In the genomic region with DNA sequence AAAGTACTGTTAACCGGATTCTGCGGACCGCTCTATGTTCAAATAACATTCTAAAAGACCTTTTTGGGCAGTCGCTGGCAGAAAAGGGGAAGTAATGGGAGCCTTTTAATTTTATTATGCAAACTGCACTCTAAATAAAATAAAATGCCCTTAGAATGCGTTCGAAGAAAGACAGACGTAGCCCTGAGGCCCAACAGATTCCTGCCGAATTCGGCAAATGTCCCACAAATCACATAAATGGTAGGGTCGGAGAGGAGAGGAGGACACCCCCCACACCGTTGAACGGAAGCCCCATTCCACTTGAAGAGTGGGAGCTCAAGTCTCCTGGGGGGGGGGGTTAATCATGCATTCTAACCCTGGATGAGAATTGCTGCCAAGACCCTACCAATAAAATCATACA, we compare ENCODE assay signal across 10 mouse cellular contexts. TPM values are rescaled to one million over a fixed set of nuclear protein-coding genes. Genes with fewer than 3 reads are reported as not detected.
A peak's percentile ranks its signal among the peaks of the same experiment; 100 is the strongest.
DNase-seq lines count a peak whose midpoint lies in the region; ATAC-seq and TF ChIP-seq lines count a peak whose summit lies in the region.
"Had no signal": no experiment of that assay in that cellular context is flagged by ENCODE, and none has a peak within 500 bp of the region (broad histone marks: within the 10 kb centered on the region; RNA-seq: fewer than 3 reads in every experiment).

No protein-coding gene starts in this region.

- no peaks in the 10 kb centered on the region; the same call in 1 of the 2 replicates for H3K27me3 ChIP-seq in kidney, adult 2 months (replicated peaks; ENCODE audit: control insufficient read depth, insufficient read depth, low read length)
- peaks cover 81% of the 10 kb centered on the region for H3K27me3 ChIP-seq in embryonic facial prominence, embryonic 12.5 days
- no peaks in the 10 kb centered on the region for H3K27me3 ChIP-seq in hindbrain, embryonic 14.5 days (ENCODE audit: control insufficient read depth, insufficient read depth, low read length)
- no peaks in the 10 kb centered on the region for H3K27me3 ChIP-seq in midbrain, postnatal 0 days (ENCODE audit: insufficient read depth, low read length)
- peaks cover 34% of the 10 kb centered on the region for H3K27me3 ChIP-seq in stomach, postnatal 0 days (ENCODE audit: control insufficient read depth, insufficient read depth, low read length)

- 0 out of 2 replicates have a peak overlapping the region, but pooled peaks have one; percentile 67 for H3K9ac ChIP-seq in embryonic facial prominence, embryonic 12.5 days
- peak overlapping the region; percentile 88 for H3K9ac ChIP-seq in hindbrain, embryonic 14.5 days
- H3K9ac ChIP-seq in midbrain, postnatal 0 days (replicated peaks; ENCODE audit: low read length, poor library complexity, severe bottlenecking): peak overlapping the region; percentile 92
- no peak overlapping the region for H3K9ac ChIP-seq in stomach, postnatal 0 days (ENCODE audit: low read length)

- H3K9me3 ChIP-seq in embryonic facial prominence, embryonic 12.5 days: no peaks in the 10 kb centered on the region
- no peaks in the 10 kb centered on the region for H3K9me3 ChIP-seq in hindbrain, embryonic 14.5 days (ENCODE audit: control insufficient read depth, low read length)
- H3K9me3 ChIP-seq in midbrain, postnatal 0 days (ENCODE audit: low read length): no peaks in the 10 kb centered on the region
- no peaks in the 10 kb centered on the region for H3K9me3 ChIP-seq in stomach, postnatal 0 days (ENCODE audit: control insufficient read depth, low read length)

- no peak for ATAC-seq in embryonic facial prominence, embryonic 12.5 days (ENCODE audit: insufficient number of reproducible peaks, insufficient read depth, low FRiP score, low TSS enrichment)
- ATAC-seq in hindbrain, embryonic 14.5 days (ENCODE audit: low FRiP score): no peak
- no peak for ATAC-seq in midbrain, postnatal 0 days (ENCODE audit: low FRiP score)
- ATAC-seq in stomach, postnatal 0 days (ENCODE audit: low FRiP score, low TSS enrichment): no peak
- ATAC-seq: CD4-positive, CD25-positive, alpha-beta regulatory T cell, adult 4 months had no signal

- no peak for TF ChIP-seq EP300 in stomach, postnatal 0 days (optimal IDR thresholded peaks at IDR 0.05)

- peak overlapping the region; percentile 58 for H3K27ac ChIP-seq in kidney, adult 2 months (ENCODE audit: insufficient read depth, low read depth, low read length)
- peak overlapping the region; percentile 77 for H3K27ac ChIP-seq in embryonic facial prominence, embryonic 12.5 days
- peak overlapping the region; percentile 98 for H3K27ac ChIP-seq in hindbrain, embryonic 14.5 days
- H3K27ac ChIP-seq in midbrain, postnatal 0 days (ENCODE audit: low read depth, low read length): peak overlapping the region; percentile 99
- H3K27ac ChIP-seq in stomach, postnatal 0 days (replicated peaks): no peak overlapping the region

- H3K36me3 ChIP-seq in kidney, adult 2 months (ENCODE audit: control insufficient read depth, insufficient read depth, low read length): no peaks in the 10 kb centered on the region
- no peaks in the 10 kb centered on the region for H3K36me3 ChIP-seq in embryonic facial prominence, embryonic 12.5 days
- H3K36me3 ChIP-seq in hindbrain, embryonic 14.5 days (replicated peaks; ENCODE audit: control insufficient read depth, insufficient read depth): no peaks in the 10 kb centered on the region
- H3K36me3 ChIP-seq in midbrain, postnatal 0 days (ENCODE audit: insufficient read depth, low read length): no peaks in the 10 kb centered on the region
- H3K36me3 ChIP-seq in stomach, postnatal 0 days (ENCODE audit: control insufficient read depth, insufficient read depth, low read length): no peaks in the 10 kb centered on the region

- H3K4me1 ChIP-seq in kidney, adult 2 months (ENCODE audit: control insufficient read depth, insufficient read depth, low read length): no peaks in the 10 kb centered on the region
- peaks cover 18% of the 10 kb centered on the region for H3K4me1 ChIP-seq in embryonic facial prominence, embryonic 12.5 days
- H3K4me1 ChIP-seq in hindbrain, embryonic 14.5 days (replicated peaks; ENCODE audit: control insufficient read depth, insufficient read depth, low read length): peaks cover 49% of the 10 kb centered on the region
- H3K4me1 ChIP-seq in midbrain, postnatal 0 days (ENCODE audit: insufficient read depth, low read length): peaks cover 11% of the 10 kb centered on the region
- no peaks in the 10 kb centered on the region for H3K4me1 ChIP-seq in stomach, postnatal 0 days (replicated peaks; ENCODE audit: control insufficient read depth, insufficient read depth)

- H3K4me3 ChIP-seq in kidney, adult 2 months (ENCODE audit: insufficient read depth, low read depth, low read length): no peak overlapping the region
- H3K4me3 ChIP-seq in embryonic facial prominence, embryonic 12.5 days: peak overlapping the region; percentile 42
- H3K4me3 ChIP-seq in hindbrain, embryonic 14.5 days (replicated peaks; ENCODE audit: low read length): peak overlapping the region; percentile 89
- H3K4me3 ChIP-seq in midbrain, postnatal 0 days (ENCODE audit: low read depth, low read length): peak overlapping the region; percentile 57
- H3K4me3 ChIP-seq in stomach, postnatal 0 days (ENCODE audit: low read depth, low read length): no peak overlapping the region

- TF ChIP-seq CTCF in kidney, adult 2 months (conservative IDR thresholded peaks at IDR 0.05; ENCODE audit: insufficient read depth, insufficient read length, low read depth, low read length): no peak
- no peak for TF ChIP-seq CTCF in midbrain, postnatal 0 days (IDR thresholded peaks at IDR 0.05)
- TF ChIP-seq CTCF in stomach, postnatal 0 days (IDR thresholded peaks at IDR 0.05; ENCODE audit: low read depth): no peak

- peak overlapping the region; percentile 92 for H3K4me2 ChIP-seq in embryonic facial prominence, embryonic 12.5 days (replicated peaks)
- peak overlapping the region; percentile 99 for H3K4me2 ChIP-seq in hindbrain, embryonic 14.5 days (replicated peaks)
- H3K4me2 ChIP-seq in midbrain, postnatal 0 days (ENCODE audit: low read depth, low read length, poor library complexity, severe bottlenecking): peak overlapping the region; percentile 91
- no peak overlapping the region for H3K4me2 ChIP-seq in stomach, postnatal 0 days (replicated peaks; ENCODE audit: low read depth)

- DNase-seq in kidney, adult 2 months: no peak
- DNase-seq in kidney, postnatal 10 days: no peak
- no peak for DNase-seq in hindbrain, embryonic 14.5 days (ENCODE audit: low spot score)
- no peak for DNase-seq in midbrain, postnatal 0 days (ENCODE audit: low spot score)
- no peak for DNase-seq in stomach, postnatal 0 days (ENCODE audit: low spot score)
- DNase-seq in lung, postnatal 10 days: no peak
- no peak for DNase-seq in cerebellum, postnatal 25 days
- DNase-seq: heart, postnatal 36 days had no signal

- no peak for TF ChIP-seq POLR2A in kidney, adult 2 months (IDR thresholded peaks at IDR 0.05; ENCODE audit: low read depth, low read length)

- WGBS in kidney, adult 2 months: 19% methylated on average over 12 of the region's 12 CpGs
- WGBS in embryonic facial prominence, embryonic 12.5 days: under 1% methylated on average over 12 of the region's 12 CpGs
- 3% methylated on average over 12 of the region's 12 CpGs for WGBS in hindbrain, embryonic 14.5 days
- 4% methylated on average over 12 of the region's 12 CpGs for WGBS in midbrain, postnatal 0 days
- WGBS in stomach, postnatal 0 days: 5% methylated on average over 12 of the region's 12 CpGs

RNA-seq across cellular contexts. Expression of a gene that starts 8.3 kb away (rescaled TPM):
- 14.4 and 18.0 TPM in 2 replicates for polyA plus RNA-seq in kidney, adult 2 months (2012; rRNA removed)
- 10.3 and 12.1 TPM in 2 replicates for polyA plus RNA-seq in embryonic facial prominence, embryonic 12.5 days (2016; fragmentation: Nextera tagmentation; extraction: Ambion mirVana)
- 10.6 and 11.5 TPM in 2 replicates for polyA plus RNA-seq in hindbrain, embryonic 14.5 days (2014; fragmentation: Nextera tagmentation; extraction: Ambion mirVana)
- total RNA-seq in midbrain, postnatal 0 days (2014; rRNA removed): 45.2 and 48.4 TPM in 2 replicates
- 11.5 and 12.0 TPM in 2 replicates for polyA plus RNA-seq in midbrain, postnatal 0 days (2015; fragmentation: Nextera tagmentation; extraction: Ambion mirVana)
- polyA plus RNA-seq in stomach, postnatal 0 days (2015; fragmentation: Nextera tagmentation; extraction: Ambion mirVana): 0.02 TPM in 1 of 2 replicates, not detected in the other
- total RNA-seq: heart, postnatal 36 days had no signal

Comparison
In these comparisons a context has a peak if more than half of its experiments do, and no peak if none do; other contexts are left out.
1. H3K4me3 ChIP-seq: peak in embryonic facial prominence, embryonic 12.5 days (single experiment), hindbrain, embryonic 14.5 days (single experiment) and midbrain, postnatal 0 days (single experiment); none in kidney, adult 2 months (single experiment) and stomach, postnatal 0 days (single experiment).
2. RNA of a gene that starts 8.3 kb away (polyA plus RNA-seq): 14.4 to 18.0 TPM in kidney, adult 2 months, 10.3 to 12.1 TPM in embryonic facial prominence, embryonic 12.5 days, 11.5 to 12.0 TPM in midbrain, postnatal 0 days and 10.6 to 11.5 TPM in hindbrain, embryonic 14.5 days; 0.02 TPM in stomach, postnatal 0 days; every median in the first group is over 10 times any median in the second.